Mouse (Mus musculus) CH12.LX (cell line): Measurements from ENCODE around the gene Tspear. TPM values are rescaled to one million over a fixed set of nuclear protein-coding genes. Genes with fewer than 3 reads are reported as not detected.

ENCODE experiments used
- DNase-seq: peaks from one replicate; pipeline ENCODE4 v3.0.0-alpha.2; 2013; ENCODE audit errors: extremely low read depth
- H3K27ac ChIP-seq: 2 replicates; pipeline ENCODE4 v1.5.1; 2012; ENCODE audit warnings: low read depth, mild to moderate bottlenecking, control low read depth, moderate library complexity; ENCODE audit not compliant: insufficient read depth
- H3K27me3 ChIP-seq: replicated peaks from 2 replicates; pipeline ENCODE3; 2012; ENCODE audit warnings: inconsistent platforms
- H3K36me3 ChIP-seq, 2 experiments: replicated peaks in 1 of 2; 2 replicates each; pipeline versions ENCODE3 to v1.6.1; 2012; ENCODE audit warnings: inconsistent platforms in 1 of 2, low read length in 1 of 2, mild to moderate bottlenecking in 1 of 2, mixed read lengths in 1 of 2, moderate library complexity in 1 of 2; ENCODE audit not compliant: control insufficient read depth in 1 of 2, insufficient read depth in 1 of 2
- H3K4me1 ChIP-seq, 2 experiments: 2 replicates each; pipeline ENCODE4 v1.6.1; 2012; ENCODE audit warnings: inconsistent platforms in 1 of 2, moderate library complexity in 1 of 2; ENCODE audit not compliant: insufficient read depth in 2 of 2, control insufficient read depth in 1 of 2
- H3K4me2 ChIP-seq: 2 replicates; pipeline ENCODE4 v1.6.1; 2012; ENCODE audit warnings: low read depth, mild to moderate bottlenecking, control low read depth; ENCODE audit not compliant: poor library complexity, insufficient read depth, severe bottlenecking
- H3K4me3 ChIP-seq, 3 experiments: fragments of 150-350 bp in 1 of 3; sonication (generic) in 1 of 3; replicated peaks in 1 of 3; 2 replicates each; pipeline versions ENCODE3 to v1.5.1; 2011 to 2012; ENCODE audit warnings: low read depth in 2 of 3, low read length in 2 of 3, mild to moderate bottlenecking in 2 of 3, moderate library complexity in 2 of 3, control low read depth in 1 of 3, improper control_type of control experiment in 1 of 3, inconsistent platforms in 1 of 3, mixed read lengths in 1 of 3; ENCODE audit not compliant: poor library complexity in 1 of 3
- H3K79me2 ChIP-seq: replicated peaks from 2 replicates; pipeline ENCODE4 v1.6.1; 2012; ENCODE audit warnings: mild to moderate bottlenecking, moderate library complexity; ENCODE audit not compliant: control insufficient read depth, poor library complexity, insufficient read depth, severe bottlenecking; ENCODE audit errors: extremely low read depth
- H3K9ac ChIP-seq: 2 replicates; pipeline ENCODE4 v1.6.1; 2012; ENCODE audit warnings: low read depth, mild to moderate bottlenecking, control low read depth, moderate library complexity; ENCODE audit not compliant: insufficient read depth
- H3K9me3 ChIP-seq: replicated peaks from 2 replicates; pipeline ENCODE3; 2012; ENCODE audit warnings: low read length, inconsistent platforms, mixed read lengths
- CHD1 ChIP-seq: IDR thresholded peaks from 2 replicates; pipeline ENCODE4 v1.6.1; 2012; ENCODE audit warnings: low read depth, low read length, improper control_type of control experiment, inconsistent platforms
- CTCF ChIP-seq, 2 experiments: IDR thresholded peaks in 1 of 2; conservative IDR thresholded peaks in 1 of 2; 2 replicates each; pipeline ENCODE4 v1.5.1; 2011 to 2012; ENCODE audit warnings: low read depth in 2 of 2, low read length in 2 of 2, improper control_type of control experiment in 1 of 2, inconsistent platforms in 1 of 2, mild to moderate bottlenecking in 1 of 2, moderate library complexity in 1 of 2
- E2F4 ChIP-seq: IDR thresholded peaks from 2 replicates; pipeline ENCODE4 v1.6.1; 2011; ENCODE audit warnings: low read depth, low read length, improper control_type of control experiment; ENCODE audit not compliant: insufficient replicate concordance
- EP300 ChIP-seq: IDR thresholded peaks from 2 replicates; pipeline ENCODE4 v1.6.1; 2011; ENCODE audit warnings: low read length, improper control_type of control experiment
- ETS1 ChIP-seq: conservative IDR thresholded peaks from 2 replicates; pipeline ENCODE4 v1.6.1; 2012; ENCODE audit warnings: low read depth, mild to moderate bottlenecking, inconsistent platforms, low read length, improper control_type of control experiment, moderate library complexity
- IRF4 ChIP-seq: IDR thresholded peaks from 2 replicates; pipeline ENCODE4 v1.6.1; 2014; ENCODE audit warnings: low read depth, mild to moderate bottlenecking, inconsistent platforms, low read length, improper control_type of control experiment
- JUN ChIP-seq: IDR thresholded peaks from 2 replicates; pipeline ENCODE4 v1.6.1; 2011; ENCODE audit warnings: low read depth, mild to moderate bottlenecking, low read length, improper control_type of control experiment, moderate library complexity; ENCODE audit not compliant: insufficient read depth
- JUND ChIP-seq: conservative IDR thresholded peaks from 2 replicates; pipeline ENCODE4 v1.6.1; 2011; ENCODE audit warnings: low read depth, low read length, improper control_type of control experiment
- KAT2A ChIP-seq: IDR thresholded peaks from 2 replicates; pipeline ENCODE4 v1.6.1; 2012; ENCODE audit warnings: low read length, improper control_type of control experiment, inconsistent platforms; ENCODE audit not compliant: insufficient replicate concordance
- MAFK ChIP-seq: IDR thresholded peaks from 2 replicates; pipeline ENCODE4 v1.6.1; 2011; ENCODE audit warnings: low read length, improper control_type of control experiment; ENCODE audit not compliant: insufficient replicate concordance
- MEF2A ChIP-seq: IDR thresholded peaks from 2 replicates; pipeline ENCODE4 v1.6.1; 2014; ENCODE audit warnings: low read depth, mild to moderate bottlenecking, inconsistent platforms, low read length, improper control_type of control experiment, borderline replicate concordance
- MXI1 ChIP-seq: IDR thresholded peaks from 2 replicates; pipeline ENCODE4 v1.6.1; 2011; ENCODE audit warnings: mild to moderate bottlenecking, low read depth, low read length, improper control_type of control experiment
- NRF1 ChIP-seq: IDR thresholded peaks from 2 replicates; pipeline ENCODE4 v1.6.1; 2014; ENCODE audit warnings: low read depth, mild to moderate bottlenecking, inconsistent platforms, low read length, improper control_type of control experiment, moderate library complexity
- POLR2AphosphoS2 ChIP-seq: IDR thresholded peaks from 2 replicates; pipeline ENCODE4 v1.6.1; 2011; ENCODE audit warnings: low read depth, low read length, improper control_type of control experiment
- SIN3A ChIP-seq: IDR thresholded peaks from 2 replicates; pipeline ENCODE4 v1.6.1; 2012; ENCODE audit warnings: low read length, improper control_type of control experiment, inconsistent platforms
- TBP ChIP-seq: conservative IDR thresholded peaks from 2 replicates; pipeline ENCODE4 v1.6.1; 2011; ENCODE audit warnings: low read depth, low read length, improper control_type of control experiment
- TCF12 ChIP-seq: IDR thresholded peaks from 2 replicates; pipeline ENCODE4 v1.6.1; 2014; ENCODE audit warnings: low read depth, mild to moderate bottlenecking, inconsistent platforms, low read length, improper control_type of control experiment
- UBTF ChIP-seq: IDR thresholded peaks from 2 replicates; pipeline ENCODE4 v1.6.1; 2012; ENCODE audit warnings: low read depth, mild to moderate bottlenecking, inconsistent platforms, low read length, improper control_type of control experiment, moderate library complexity
- USF1 ChIP-seq: IDR thresholded peaks from 2 replicates; pipeline ENCODE4 v1.6.1; 2014; ENCODE audit warnings: low read depth, mild to moderate bottlenecking, inconsistent platforms, low read length, improper control_type of control experiment
- ZKSCAN1 ChIP-seq: IDR thresholded peaks from 2 replicates; pipeline ENCODE4 v1.6.1; 2012; ENCODE audit warnings: low read depth, inconsistent platforms, low read length, improper control_type of control experiment, borderline replicate concordance
- dilution Hi-C: fragments of 300-500 bp; cut with MboI; formaldehyde crosslinking; loops from 2 replicates; pipeline ENCODE4 v1.14.3; 2020; ENCODE audit warnings: low sequenced_read_pairs; ENCODE audit not compliant: extremely low pct_unique_long_range_greater_than_20kb, extremely low pct_ligation_motif_present
- in situ Hi-C: fragments of 300-500 bp; cut with MboI; formaldehyde crosslinking; loops from 3 replicates; pipeline ENCODE4 v1.14.3; 2019; ENCODE audit warnings: low sequenced_read_pairs, low pct_ligation_motif_present, low pct_unique_long_range_greater_than_20kb, mixed read lengths
- polyA plus RNA-seq: library from polyadenylated mRNA; unstranded; fragments of >175 nt; gene quantifications from 2 replicates; pipeline ENCODE4 v1.2.1, GENCODE M21; 2012; ENCODE audit warnings: low read depth; ENCODE audit not compliant: insufficient read length
- total RNA-seq, 2 experiments: library from RNA; depleted of rRNA; stranded (reverse); fragments of 300-350 nt in 1 of 2; fragments of >200 nt in 1 of 2; gene quantifications; 2 replicates each; pipeline ENCODE4 v1.2.3; 2012 to 2014

The Tspear gene
- total and polyA plus RNA-seq, 3 experiments = 0.09 to 0.42 TPM; not detected in 1

GRCm38 (mm10) chr10:77921009-77921408, 234.6 kb downstream of the Tspear start:
- in situ Hi-C loops (no loop called here), dilution Hi-C loops (no loop called here)
- Histone ChIP-seq H3K4me1 (peaks cover 7 to 10% of the 10 kb centered on the region in 2 experiments; a peak in 3 of 4 replicates), H3K79me2 (no peaks in the 10 kb centered on the region), H3K27ac (no peak overlapping the region), H3K4me3 (no peak overlapping the region), H3K4me2 (no peak overlapping the region), H3K9ac (no peak overlapping the region), H3K27me3 (peaks cover 81% of the 10 kb centered on the region), H3K36me3 (no peaks in the 10 kb centered on the region), H3K9me3 (no peaks in the 10 kb centered on the region)
- TF ChIP-seq IRF4 = no peak
- no peak for TF ChIP-seq JUND
- TF ChIP-seq NRF1 = no peak
- no peak for DNase-seq

- H3K27ac ChIP-seq = no peak overlapping the region
- in situ Hi-C loops (no loop called here), dilution Hi-C loops (no loop called here)
- H3K36me3 ChIP-seq = no peaks in the 10 kb centered on the region
- peaks cover 6% of the 10 kb centered on the region in 2 experiments; a peak in 3 of 4 replicates for H3K4me1 ChIP-seq
- H3K4me2 ChIP-seq = no peak overlapping the region
- H3K9ac ChIP-seq = no peak overlapping the region
- DNase-seq = no peak
- H3K79me2 ChIP-seq = no peaks in the 10 kb centered on the region
- H3K4me3 ChIP-seq = no peak overlapping the region
- TF ChIP-seq POLR2AphosphoS2 = no peak
- TF ChIP-seq CHD1 = no peak
- no peak for TF ChIP-seq MXI1
- TF ChIP-seq CTCF (conservative IDR thresholded peaks at IDR 0.05 in 1 of 2, IDR thresholded peaks at IDR 0.05 in 1 of 2; ENCODE audit: low read depth in 2 of 2, low read length in 2 of 2) = no peak
- no peak for TF ChIP-seq IRF4
- no peak for TF ChIP-seq E2F4
- no peak for TF ChIP-seq NRF1
- TF ChIP-seq SIN3A = no peak
- TF ChIP-seq TBP = no peak
- no peak for TF ChIP-seq ZKSCAN1
- TF ChIP-seq EP300 = no peak
- no peak for TF ChIP-seq MEF2A
- no peak for TF ChIP-seq USF1
- no peak for TF ChIP-seq MAFK
- TF ChIP-seq TCF12 = no peak
- no peak for TF ChIP-seq ETS1
- no peak for TF ChIP-seq KAT2A
- no peak for TF ChIP-seq JUN
- TF ChIP-seq UBTF = no peak
- H3K9me3 ChIP-seq = no peaks in the 10 kb centered on the region
- H3K27me3 ChIP-seq = peaks cover 84% of the 10 kb centered on the region
These were observed 236.3 kb downstream of the Tspear start for GRCm38 (mm10) chr10:77922681-77923080.
